Mouse (Mus musculus) left cerebral cortex, adult 18-20 months (tissue): ENCODE measurements around the gene Hist1h4i. TPM values are rescaled to one million over a fixed set of nuclear protein-coding genes. Genes with fewer than 3 reads are reported as not detected.
"Not testable (repeated sequence)": the region's sequence is repeated elsewhere in the genome, so short reads cannot be mapped to it uniquely, and the experiment has no call there.

Experiments
- DNase-seq, 2 experiments: peaks; one replicate each; pipeline ENCODE4 v3.0.0; 2021 to 2022; ENCODE audit warnings: low spot score in 2 of 2, mixed read lengths in 1 of 2
- long read RNA-seq, 2 experiments: library from polyadenylated mRNA; stranded (forward); transcript quantifications; one replicate each; pipeline ENCODE4 v2.0.0; 2021
- total RNA-seq, 2 experiments: library from RNA; stranded (reverse); gene quantifications; 2 replicates each; pipeline ENCODE4 v1.2.3; 2021

The Hist1h4i gene
- total RNA-seq, result 10 to 100 TPM; 71.8 to 81.6 TPM
- long read RNA-seq, experiment 1, partial matches to known transcripts, result 0 of 2 reads
- long read RNA-seq, experiment 1, other reads (novel, unspliced or antisense), result 0 of 2 reads
- long read RNA-seq, experiment 2, partial matches to known transcripts, result 0 of 2 reads
- long read RNA-seq, experiment 2, other reads (novel, unspliced or antisense), result 0 of 2 reads

DNA sequence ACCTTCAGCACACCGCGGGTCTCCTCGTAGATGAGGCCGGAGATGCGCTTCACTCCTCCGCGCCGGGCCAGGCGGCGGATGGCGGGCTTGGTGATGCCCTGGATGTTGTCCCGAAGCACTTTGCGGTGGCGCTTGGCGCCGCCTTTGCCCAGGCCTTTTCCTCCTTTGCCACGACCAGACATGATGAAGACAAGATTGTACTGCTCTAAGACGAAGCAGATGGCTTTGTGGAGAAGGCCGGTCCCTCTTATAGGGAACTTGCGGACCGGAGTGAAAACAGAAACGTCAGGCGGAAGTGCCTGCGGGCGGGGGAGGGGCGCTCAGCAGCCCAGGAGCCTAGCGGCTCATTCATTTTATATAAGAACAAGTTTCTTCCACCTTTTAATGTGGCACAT, at the start of gene Hist1h4i:
TSS of gene Hist1h4i (minus strand) at position 221 of the 395 bp plus-strand sequence.
- peak; percentile 94 to 98 for DNase-seq

DNA sequence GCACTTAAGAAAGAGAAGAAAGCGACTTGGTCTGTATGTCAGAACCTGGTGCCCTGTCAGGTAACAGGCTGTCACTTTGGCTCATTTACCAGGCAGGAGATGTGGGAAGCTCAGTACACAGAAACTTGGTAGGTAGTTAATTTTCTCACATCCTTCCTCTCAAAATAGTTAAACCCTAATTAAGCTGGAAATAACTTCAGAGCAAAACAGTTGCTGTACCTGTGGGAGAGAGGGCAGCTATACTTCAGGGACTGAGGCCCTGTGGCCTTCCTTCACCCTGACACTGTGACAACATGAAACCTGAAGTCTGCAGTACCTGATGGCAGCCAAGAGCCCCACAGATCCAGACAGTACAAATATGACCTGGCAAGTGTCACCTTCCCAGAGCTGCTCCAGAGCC, 43.0 kb upstream of the Hist1h4i start, which contains the start of gene Vmn1r188:
TSS of gene Vmn1r188 (plus strand) at position 301 of the 400 bp plus-strand sequence.
- not testable (repeated sequence) for DNase-seq

DNA sequence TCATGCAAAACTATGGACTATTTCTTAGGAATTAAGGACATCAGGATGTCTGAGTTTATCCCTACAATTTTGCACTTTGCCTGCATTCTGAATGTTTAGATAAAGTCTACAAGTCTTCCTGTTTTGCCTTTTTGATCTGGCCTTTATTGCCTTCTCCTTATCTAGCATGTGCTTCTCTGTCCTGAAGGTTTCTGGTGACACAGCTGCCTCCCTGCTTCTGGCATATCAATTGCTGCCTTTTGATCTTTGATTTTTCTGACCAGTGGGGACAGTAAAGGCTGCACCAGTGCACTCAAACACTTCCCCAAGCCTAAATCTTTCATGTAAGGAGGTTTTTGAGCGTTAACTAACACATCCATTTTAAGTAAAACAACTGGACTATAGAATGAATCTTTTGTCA, 22.3 kb upstream of the Hist1h4i start:
- DNase-seq, result no peak

DNA sequence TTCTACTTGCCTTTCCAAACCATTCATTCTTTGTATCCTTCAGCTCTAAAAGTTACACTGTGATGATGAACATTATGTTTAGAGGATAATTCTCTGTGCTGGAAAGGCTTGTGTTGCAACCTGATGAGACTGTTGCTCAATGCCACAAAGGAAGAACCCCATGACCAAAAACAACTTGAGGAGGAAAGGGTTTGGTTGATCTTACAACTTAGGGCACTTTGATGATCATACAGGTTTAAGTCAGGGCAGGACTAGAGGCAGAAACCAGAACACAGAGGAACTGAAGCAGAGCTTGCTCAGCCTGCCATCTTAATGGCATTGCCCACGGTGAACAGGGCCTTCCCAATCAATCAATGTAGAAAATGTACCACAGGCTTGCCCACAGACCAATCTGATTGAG, 20.3 kb upstream of the Hist1h4i start:
- no peak for DNase-seq

DNA sequence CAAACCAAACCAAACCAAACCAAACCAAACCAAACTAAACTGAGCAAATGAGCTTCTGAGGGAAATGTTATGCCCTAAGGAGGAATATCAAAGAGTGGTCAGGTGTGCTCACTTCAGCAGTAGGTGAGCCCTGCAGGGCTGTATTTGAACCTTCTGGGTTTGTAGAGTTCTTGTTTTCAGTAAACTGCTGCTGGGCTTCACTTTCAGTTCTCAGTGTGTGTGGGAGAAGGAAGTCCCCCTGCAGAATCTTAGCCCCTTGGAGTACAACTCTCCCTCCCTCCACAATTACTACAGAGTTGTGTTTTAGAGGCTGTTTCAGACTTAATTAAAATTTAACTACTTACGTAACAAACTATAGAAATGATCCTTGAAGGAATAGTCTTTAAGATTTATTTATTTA, 12.6 kb upstream of the Hist1h4i start:
- DNase-seq, result no peak

DNA sequence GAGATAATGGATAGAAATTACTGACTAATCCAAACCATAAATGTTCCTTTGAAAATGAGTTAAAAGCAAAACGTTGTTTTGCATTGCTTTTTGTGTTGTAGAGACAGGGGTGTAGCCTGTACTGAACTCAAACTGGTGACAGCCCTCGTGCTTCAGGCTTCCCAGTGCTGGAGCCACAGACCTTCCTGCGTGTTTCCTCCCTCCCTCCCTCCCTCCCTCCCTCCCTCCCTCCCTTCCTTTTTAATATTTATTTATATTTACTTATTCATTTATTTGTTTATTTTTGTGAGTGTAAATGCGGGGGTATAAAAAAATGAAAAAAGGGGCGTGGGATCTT, 10.3 kb upstream of the Hist1h4i start:
- no peak for DNase-seq

DNA sequence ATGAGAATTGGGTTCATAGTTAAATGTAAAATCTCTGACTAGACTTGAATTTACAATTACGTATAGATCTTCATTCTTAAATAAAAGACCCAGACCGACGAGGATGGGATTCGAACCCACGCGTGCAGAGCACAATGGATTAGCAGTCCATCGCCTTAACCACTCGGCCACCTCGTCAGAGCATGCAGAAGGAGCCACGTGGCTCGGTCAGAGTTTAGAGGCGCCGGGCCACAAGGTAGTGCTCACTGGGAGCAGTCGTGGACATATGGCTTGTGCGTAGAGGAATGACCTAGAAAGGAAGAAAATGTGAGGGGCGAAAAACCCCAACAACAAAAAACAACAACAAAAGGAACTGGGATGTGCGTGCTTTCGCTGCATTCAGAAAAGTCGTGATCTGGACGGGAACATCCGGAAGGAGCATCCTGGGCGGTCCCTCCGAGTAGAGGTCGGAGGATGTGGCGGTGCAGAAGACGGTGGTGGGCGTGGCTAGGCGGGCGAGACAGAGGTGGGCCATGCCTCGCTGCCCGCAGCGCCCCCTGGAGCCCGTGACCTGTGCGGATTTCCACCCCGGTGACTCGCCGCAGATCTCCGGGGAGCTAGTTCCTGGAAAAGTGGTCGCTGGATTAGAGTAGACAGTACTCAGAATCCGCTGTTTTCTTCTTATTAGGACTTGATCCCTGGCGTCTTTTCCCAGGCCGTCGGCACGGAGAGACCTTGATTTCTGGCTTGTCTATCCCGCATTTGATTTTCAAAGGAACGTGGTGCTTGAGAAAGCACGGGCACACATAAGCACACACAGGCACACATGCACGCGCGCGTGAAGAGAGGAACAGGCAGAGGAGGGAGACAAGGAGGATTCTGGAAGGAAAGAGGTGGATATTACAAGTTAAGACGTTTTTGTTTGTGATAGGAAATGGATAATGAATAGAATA, 9.7 kb upstream of the Hist1h4i start:
- peak; percentile 84 to 92 for DNase-seq

DNA sequence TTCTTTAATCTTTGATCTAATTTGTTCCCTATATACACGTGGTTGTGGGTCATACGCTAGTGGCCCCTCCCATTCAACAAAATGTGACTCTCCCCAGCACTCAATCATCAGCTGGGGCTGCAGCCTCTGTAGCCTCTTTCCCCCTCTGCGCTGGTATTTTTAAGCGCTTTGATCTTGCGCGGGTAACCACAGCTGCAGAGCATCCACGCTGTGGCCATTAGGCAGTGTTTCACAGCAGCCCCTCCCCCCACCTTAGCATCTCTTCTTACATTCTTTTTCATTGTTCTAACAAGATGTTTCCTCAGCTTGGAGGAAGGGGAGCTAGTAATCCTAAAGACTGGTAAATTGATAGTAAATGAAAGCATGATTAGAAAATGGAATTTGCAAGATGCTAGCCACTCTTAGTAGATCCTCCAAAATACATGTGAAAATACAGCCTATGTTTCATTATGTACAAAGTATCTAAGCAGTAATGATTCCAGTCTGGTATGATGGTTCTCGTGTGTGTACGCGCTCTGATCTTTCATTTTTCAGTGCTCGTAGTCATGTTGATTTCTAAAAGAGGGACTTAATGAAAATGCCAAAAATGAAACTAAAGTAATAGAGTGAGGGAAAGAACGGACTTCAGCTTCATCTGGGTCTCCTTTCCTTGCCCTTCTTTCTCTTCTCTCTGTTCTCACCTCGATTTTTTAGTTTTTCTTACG, 8.7 kb upstream of the Hist1h4i start:
- DNase-seq, result no peak

DNA sequence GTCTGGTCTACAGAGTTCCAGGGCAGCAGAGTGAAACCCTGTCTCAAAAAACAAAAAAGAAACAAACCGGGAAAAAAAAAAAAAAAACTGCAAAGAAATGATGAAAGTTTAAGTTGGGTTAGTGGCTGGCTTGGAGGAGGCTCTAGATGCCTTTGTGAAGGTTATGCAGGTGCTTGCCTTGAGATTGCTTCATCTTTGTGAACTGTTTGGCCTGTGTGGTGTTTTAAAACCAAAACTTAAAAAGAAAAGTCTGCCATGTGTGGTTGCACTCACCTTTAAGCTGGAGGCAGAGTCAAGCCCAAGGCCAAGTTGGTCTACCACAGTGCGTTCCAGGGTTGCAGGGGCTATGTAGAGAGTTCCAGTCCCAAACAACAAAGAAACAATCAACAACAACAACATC, 7.9 kb upstream of the Hist1h4i start:
- DNase-seq, result no peak

DNA sequence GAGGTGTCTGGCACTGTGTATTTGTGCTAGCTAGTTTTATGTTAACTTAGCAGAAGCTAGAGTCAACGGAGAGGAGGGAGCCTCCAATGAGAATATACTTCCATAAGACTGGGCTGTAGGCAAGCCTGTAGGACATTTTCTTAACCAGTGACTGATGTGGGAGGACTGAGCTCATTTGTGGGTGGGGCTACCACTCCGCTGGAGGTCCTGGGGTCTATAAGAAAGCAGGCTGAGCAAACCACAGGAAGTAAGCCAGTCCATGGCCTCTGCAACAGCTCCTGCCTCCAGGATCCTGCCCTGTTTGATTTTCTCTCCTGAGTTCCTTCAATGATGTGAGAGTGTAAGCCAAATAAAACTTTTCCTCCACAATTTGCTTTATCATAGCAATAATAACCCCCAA, 4.1 kb upstream of the Hist1h4i start:
- DNase-seq, result no peak

DNA sequence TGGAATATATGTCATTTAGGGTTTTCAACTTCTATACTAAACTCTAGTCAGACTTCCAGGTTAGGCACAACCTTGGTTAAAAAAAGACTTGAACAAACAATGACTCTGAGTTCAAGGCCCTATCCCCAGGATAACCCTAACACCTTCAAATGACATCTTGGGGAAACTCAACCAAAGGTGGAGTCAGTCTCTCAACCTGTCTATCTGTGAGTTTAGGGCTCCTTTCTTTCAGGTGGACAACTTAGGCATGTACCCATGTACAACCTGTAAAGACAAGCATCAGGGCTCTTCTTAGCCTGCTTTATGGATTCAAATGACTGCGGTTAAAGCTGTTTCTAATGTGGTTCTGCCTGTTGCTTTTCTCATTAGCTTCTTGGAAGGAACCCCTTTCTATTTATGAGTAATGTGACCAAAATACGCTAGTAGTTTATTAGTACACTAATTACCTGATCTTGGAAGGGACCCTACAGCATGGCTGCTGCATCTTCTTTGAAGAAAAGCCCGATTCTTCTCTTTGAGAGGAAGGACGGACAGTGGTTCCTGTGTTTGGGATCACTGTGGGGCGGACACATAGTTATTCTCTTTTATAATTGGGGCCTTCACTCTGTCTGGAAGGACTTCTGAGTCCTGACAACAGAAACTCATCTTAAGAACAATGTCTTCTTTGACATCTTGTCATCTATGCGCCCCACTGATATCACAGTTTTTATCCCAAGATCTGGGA, 3.4 kb upstream of the Hist1h4i start:
- DNase-seq, result no peak

DNA sequence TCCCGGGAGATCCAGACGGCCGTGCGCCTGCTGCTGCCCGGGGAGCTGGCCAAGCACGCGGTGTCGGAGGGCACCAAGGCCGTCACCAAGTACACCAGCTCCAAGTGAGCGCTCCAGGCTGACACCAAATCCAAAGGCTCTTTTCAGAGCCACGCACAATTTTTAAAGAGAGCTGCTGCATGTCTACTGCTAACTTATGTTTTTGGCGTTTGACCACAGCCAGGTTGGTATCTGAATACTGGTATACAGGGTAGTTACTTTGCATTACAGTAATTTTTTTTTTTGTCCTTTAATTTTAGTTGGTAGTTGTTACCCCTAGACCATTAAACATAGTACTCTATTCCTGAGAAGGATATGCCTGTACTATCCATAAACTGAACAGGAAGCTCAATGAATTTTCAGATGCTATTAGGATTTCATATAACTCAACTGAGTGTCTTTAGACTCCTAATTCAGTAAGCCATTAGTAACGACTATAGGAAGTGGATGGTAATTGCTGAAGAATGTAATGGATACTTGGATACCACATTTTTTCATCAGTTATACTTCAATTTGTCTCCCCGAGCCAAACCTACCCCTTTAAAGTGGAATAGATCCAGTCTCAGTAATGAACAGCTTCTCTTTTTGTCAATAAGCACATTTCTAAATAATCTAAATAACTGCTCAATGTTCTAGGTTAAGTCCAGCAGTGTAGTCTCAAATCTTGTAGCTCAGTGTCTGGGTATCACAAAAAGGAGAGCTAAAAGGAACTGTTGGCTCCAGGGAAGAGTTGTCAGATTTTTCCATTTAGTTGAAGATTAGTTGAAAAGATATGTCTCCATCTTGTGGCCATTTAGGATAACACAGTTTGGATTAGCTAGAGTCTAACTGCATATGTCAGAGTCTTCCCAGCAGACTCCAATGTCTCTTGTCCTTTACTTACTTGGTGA, 2.6 kb upstream of the Hist1h4i start:
- no peak for DNase-seq

DNA sequence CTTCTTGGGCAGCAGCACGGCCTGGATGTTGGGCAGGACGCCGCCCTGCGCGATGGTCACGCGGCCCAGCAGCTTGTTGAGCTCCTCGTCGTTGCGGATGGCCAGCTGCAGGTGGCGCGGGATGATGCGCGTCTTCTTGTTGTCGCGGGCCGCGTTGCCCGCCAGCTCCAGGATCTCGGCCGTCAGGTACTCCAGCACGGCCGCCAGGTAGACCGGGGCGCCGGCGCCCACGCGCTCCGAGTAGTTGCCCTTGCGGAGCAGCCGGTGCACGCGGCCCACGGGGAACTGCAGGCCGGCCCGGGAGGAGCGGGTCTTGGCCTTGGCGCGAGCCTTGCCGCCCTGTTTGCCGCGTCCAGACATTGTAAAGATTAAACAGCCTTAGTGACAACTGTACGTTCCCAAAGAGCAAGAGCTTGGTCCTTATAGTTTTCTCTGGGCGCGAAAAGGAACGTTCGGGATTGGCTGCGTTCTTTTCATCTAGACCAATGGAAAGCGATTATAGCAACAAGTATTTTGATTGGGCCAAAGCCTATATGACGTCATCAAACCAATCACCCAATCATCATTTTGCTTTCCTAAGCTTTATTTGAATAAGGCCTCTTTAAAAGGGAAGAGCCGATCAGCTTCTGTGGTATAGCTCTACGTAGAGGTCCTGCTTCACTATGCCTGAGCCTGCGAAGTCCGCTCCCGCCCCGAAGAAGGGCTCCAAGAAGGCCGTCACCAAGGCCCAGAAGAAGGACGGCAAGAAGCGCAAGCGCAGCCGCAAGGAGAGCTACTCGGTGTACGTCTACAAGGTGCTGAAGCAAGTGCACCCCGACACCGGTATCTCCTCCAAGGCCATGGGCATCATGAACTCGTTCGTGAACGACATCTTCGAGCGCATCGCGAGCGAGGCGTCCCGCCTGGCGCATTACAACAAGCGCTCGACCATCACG, 1.7 kb upstream of the Hist1h4i start, which contains the start of the genes Hist1h2ag and Hist1h2bj:
TSS of gene Hist1h2ag (minus strand) at position 377 of the 935 bp plus-strand sequence.
TSS of gene Hist1h2bj (plus strand) at position 647 of the 935 bp plus-strand sequence.
- peak; percentile 74 to 86 for DNase-seq

DNA sequence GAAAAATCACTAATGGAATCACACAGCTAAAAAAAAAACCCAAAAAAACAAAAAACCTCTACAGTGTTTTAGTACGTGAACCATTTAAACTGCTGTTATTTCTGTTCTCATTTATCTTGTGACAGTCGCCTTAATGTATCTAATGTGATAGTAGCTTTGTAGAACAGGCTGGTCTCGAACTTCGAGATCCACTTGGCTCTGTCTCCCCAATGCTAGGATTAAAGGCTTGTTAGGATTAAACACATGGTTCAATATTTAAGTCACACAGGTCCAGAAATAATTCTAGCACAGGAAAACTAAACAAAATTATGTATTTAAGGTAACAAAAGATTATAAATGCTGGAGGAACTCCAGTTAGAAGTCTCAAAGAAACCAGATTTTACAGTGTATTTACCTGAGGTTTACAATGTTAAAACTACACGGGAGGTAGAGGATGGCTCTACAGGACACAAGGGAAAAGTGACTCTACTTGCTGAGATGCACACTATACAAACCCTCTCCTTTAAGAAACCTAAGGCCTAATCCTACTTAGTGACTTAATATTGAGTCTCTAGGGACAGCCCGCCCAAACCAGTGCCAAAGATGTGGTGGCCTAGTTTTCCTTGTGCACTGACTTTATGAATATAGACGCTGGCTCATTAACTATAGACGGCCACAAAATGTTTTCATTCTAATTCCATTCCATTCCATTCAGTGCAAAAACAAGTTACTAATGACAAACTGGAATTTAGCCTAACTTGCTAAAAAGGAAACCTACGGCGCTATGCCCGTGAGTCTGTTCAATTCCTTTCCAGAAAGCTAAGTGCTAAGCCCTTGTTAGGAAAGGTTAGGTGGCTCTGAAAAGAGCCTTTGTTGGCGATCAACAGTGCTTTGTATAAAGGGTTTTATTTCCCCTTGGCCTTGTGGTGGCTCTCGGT, 747 bp upstream of the Hist1h4i start:
- DNase-seq, result no peak

DNA sequence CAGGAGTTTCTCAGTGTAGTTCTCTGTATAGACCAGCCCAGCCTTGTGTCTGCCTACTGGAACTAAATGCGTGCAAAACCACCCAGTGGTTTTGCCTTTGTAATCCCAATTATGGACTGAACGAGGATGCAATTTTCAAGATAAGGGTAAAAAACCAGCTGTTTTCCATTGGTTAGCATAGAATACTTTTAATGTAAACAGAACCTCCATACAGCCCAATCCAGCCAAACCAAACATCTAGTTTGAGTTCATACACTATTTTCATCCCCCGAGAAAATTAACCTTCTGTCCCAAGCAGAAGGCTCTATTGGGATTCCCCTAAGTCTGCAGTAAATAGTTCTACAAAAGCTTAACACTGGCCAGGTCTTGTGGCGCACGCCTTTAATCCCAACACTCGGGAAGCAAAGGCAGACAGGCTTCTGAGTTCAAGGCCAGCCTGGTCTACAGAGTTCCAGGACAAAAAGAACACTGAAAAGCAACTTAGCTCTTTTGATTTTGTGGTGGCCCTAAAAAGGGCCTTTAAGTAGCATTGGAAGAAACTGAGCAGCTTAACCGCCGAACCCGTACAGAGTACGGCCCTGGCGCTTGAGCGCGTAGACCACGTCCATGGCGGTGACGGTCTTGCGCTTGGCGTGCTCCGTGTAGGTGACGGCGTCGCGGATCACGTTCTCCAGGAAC, 559 bp downstream of the Hist1h4i start:
- DNase-seq, result no peak

DNA sequence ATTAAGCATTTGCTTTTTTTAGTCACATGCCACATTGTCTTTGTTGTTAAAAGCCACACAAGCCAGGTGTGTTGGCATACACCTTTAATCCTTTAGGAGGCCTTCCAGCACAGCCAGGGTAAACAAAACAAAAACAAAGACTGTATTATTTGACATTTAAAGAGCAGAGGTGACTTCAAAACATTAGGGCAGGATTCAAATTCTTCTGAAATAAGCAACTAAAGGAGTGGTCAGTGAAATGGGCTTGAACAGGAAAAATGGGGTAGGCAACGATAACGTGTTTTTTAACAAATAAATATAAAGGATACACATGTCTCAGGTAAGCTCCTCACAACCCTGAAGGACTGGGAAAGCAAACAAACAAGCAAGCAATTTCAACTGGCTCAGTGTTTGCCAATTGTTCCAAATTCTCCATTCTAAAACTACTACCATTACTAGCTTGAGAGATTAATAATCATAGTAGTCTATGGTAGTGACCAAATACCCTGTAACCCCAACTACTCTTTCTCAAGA, 1.2 kb downstream of the Hist1h4i start:
- DNase-seq, result no peak

DNA sequence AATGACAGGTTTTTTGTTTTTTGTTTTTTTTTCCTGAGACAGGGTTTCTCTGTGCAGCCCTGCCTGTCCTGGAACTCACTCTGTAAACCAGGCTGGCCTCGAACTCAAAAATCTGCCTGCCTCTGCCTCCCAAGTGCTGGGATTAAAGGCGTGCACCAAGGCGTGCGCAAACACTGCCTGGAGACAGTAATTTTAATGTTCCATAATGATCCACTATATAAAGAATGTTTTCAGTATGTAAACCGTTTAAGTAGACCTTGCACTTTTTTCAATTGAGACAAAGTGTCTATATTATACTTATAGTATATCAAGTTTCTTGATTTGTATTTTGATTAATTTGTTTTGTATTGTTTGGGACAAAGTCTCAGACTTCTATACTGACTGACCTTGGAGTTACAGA, 1.8 kb downstream of the Hist1h4i start:
- no peak for DNase-seq
